In the genomic region with DNA sequence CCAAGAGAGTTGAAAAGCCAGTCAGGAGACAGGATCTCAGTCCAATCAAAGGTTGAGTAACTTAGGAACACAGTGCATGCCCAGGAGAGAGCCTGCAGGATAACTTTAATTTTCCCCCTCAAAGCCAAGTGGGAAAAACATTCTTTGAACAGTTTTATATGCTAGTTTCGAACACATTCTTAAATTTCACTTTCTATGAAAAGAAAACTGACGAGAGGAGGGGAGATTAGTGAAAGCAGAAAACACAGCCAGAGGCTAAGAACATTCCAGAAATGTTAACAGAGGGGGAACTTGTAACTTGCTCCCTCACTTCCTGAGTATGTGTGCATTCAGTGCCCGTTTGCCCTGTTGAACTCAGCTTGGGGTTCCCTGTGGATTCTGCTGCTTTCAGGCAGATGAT, we compare ENCODE assay signal across 17 mouse cellular contexts.
"Had no signal": no experiment of that assay in that cellular context is flagged by ENCODE, and none has a peak within 500 bp of the region (broad histone marks: within the 10 kb centered on the region; RNA-seq: fewer than 3 reads in every experiment).

No protein-coding gene starts in this region.

- H3K4me1 ChIP-seq: midbrain, embryonic 10.5 days; midbrain, embryonic 12.5 days; neural tube, embryonic 15.5 days; stomach, embryonic 15.5 days had no signal

- H3K4me3 ChIP-seq: midbrain, embryonic 10.5 days; midbrain, embryonic 12.5 days; myocyte; neural tube, embryonic 13.5 days; neural tube, embryonic 15.5 days; stomach, embryonic 15.5 days had no signal

- H3K27ac ChIP-seq: midbrain, embryonic 10.5 days; midbrain, embryonic 12.5 days; neural tube, embryonic 13.5 days; neural tube, embryonic 15.5 days; stomach, embryonic 15.5 days; stomach, postnatal 0 days had no signal

- H3K36me3 ChIP-seq: midbrain, embryonic 10.5 days; midbrain, embryonic 12.5 days; neural tube, embryonic 13.5 days; neural tube, embryonic 15.5 days; stomach, embryonic 15.5 days had no signal

- H3K4me2 ChIP-seq: lung, embryonic 14.5 days; midbrain, embryonic 12.5 days; neural tube, embryonic 13.5 days; neural tube, embryonic 15.5 days; stomach, embryonic 15.5 days had no signal

- H3K9me3 ChIP-seq: midbrain, embryonic 10.5 days; midbrain, embryonic 12.5 days; neural tube, embryonic 13.5 days; neural tube, embryonic 15.5 days; stomach, embryonic 15.5 days had no signal

- H3K9ac ChIP-seq: lung, embryonic 14.5 days; midbrain, embryonic 12.5 days; neural tube, embryonic 13.5 days; neural tube, embryonic 15.5 days; stomach, embryonic 15.5 days had no signal

- DNase-seq: lung, adult 18-20 months; lung, embryonic 14.5 days; lung, postnatal 10 days; lung, postnatal 4 days; midbrain, embryonic 14.5 days; right cerebral cortex, postnatal 14 days; thymus, adult 2 months; thymus, postnatal 25 days; thymus, postnatal 4 days had no signal

- ATAC-seq: midbrain, embryonic 16.5 days had no signal

- H3K27me3 ChIP-seq: midbrain, embryonic 12.5 days; neural tube, embryonic 13.5 days; neural tube, embryonic 15.5 days; stomach, embryonic 15.5 days had no signal
